Mouse (Mus musculus): ENCODE measurements around the gene Herc2. TPM values are rescaled to one million over a fixed set of nuclear protein-coding genes. Genes with fewer than 3 reads are reported as not detected.

The Herc2 gene
- polyA plus RNA-seq, 1 experiment from 2014 or later, result 21.2 TPM

GRCm38 (mm10) chr7:56044267-56044629 lies 5.7 kb upstream of the Herc2 start:
- WGBS, result 77% methylated on average over 3 of the region's 3 CpGs
- no peak overlapping the region for H3K4me2 ChIP-seq (ENCODE audit: low read length)
- no peak for ATAC-seq (ENCODE audit: insufficient number of reproducible peaks, insufficient read depth, low FRiP score, low read depth)
- H3K4me1 ChIP-seq (ENCODE audit: control insufficient read depth in 2 of 2, insufficient read depth in 2 of 2, low read length in 2 of 2), result peaks cover 0 to 1% of the 10 kb centered on the region in 2 experiments; a peak in 1 of 4 replicates
- no peaks in the 10 kb centered on the region for H3K27me3 ChIP-seq (ENCODE audit: control insufficient read depth, insufficient read depth, low read length)
- H3K27ac ChIP-seq (replicated peaks in 1 of 2; ENCODE audit: control insufficient read depth in 1 of 2, insufficient read depth in 1 of 2, low read depth in 2 of 2, low read length in 2 of 2), result no peak overlapping the region
- H3K36me3 ChIP-seq (ENCODE audit: control insufficient read depth, insufficient read depth, low read length), result no peaks in the 10 kb centered on the region
- H3K4me3 ChIP-seq (ENCODE audit: control insufficient read depth in 1 of 2, insufficient read depth in 1 of 2, low read depth in 1 of 2, low read length in 2 of 2), result no peak overlapping the region
- no peaks in the 10 kb centered on the region for H3K9me3 ChIP-seq (ENCODE audit: control insufficient read depth, low read length)
- no peak overlapping the region for H3K9ac ChIP-seq (ENCODE audit: low read length)

GRCm38 (mm10) chr7:56047178-56047577 lies 2.8 kb upstream of the Herc2 start:
- 68% methylated on average over 1 of the region's 1 CpGs for WGBS
- no peak for ATAC-seq (ENCODE audit: insufficient number of reproducible peaks, insufficient read depth, low FRiP score, low read depth)
- no peaks in the 10 kb centered on the region for H3K9me3 ChIP-seq (ENCODE audit: control insufficient read depth, low read length)
- H3K36me3 ChIP-seq (ENCODE audit: control insufficient read depth, insufficient read depth, low read length), result no peaks in the 10 kb centered on the region
- H3K4me3 ChIP-seq (ENCODE audit: control insufficient read depth in 1 of 2, insufficient read depth in 1 of 2, low read depth in 1 of 2, low read length in 2 of 2), result no peak overlapping the region
- peaks cover 0 to 11% of the 10 kb centered on the region in 2 experiments; a peak in 2 of 4 replicates for H3K4me1 ChIP-seq (ENCODE audit: control insufficient read depth in 2 of 2, insufficient read depth in 2 of 2, low read length in 2 of 2)
- no peaks in the 10 kb centered on the region for H3K27me3 ChIP-seq (ENCODE audit: control insufficient read depth, insufficient read depth, low read length)
- H3K9ac ChIP-seq (ENCODE audit: low read length), result no peak overlapping the region
- H3K4me2 ChIP-seq (ENCODE audit: low read length), result no peak overlapping the region
- H3K27ac ChIP-seq (replicated peaks in 1 of 2; ENCODE audit: control insufficient read depth in 1 of 2, insufficient read depth in 1 of 2, low read depth in 2 of 2, low read length in 2 of 2), result no peak overlapping the region

GRCm38 (mm10) chr7:56050487-56050911 lies 503 bp downstream of the Herc2 start:
- Histone ChIP-seq H3K4me3 (ENCODE audit: control insufficient read depth in 1 of 2, insufficient read depth in 1 of 2, low read depth in 1 of 2, low read length in 2 of 2) (peak overlapping the region; percentile 76 to 95), H3K9me3 (ENCODE audit: control insufficient read depth, low read length) (no peaks in the 10 kb centered on the region), H3K27me3 (ENCODE audit: control insufficient read depth, insufficient read depth, low read length) (no peaks in the 10 kb centered on the region), H3K9ac (ENCODE audit: low read length) (peak overlapping the region; percentile 85), H3K27ac (replicated peaks in 1 of 2; ENCODE audit: control insufficient read depth in 1 of 2, insufficient read depth in 1 of 2, low read depth in 2 of 2, low read length in 2 of 2) (peak overlapping the region; percentile 82 to 86), H3K4me2 (ENCODE audit: low read length) (peak overlapping the region; percentile 82), H3K4me1 (ENCODE audit: control insufficient read depth in 2 of 2, insufficient read depth in 2 of 2, low read length in 2 of 2) (peaks cover 0 to 14% of the 10 kb centered on the region in 2 experiments; a peak in 2 of 4 replicates), H3K36me3 (ENCODE audit: control insufficient read depth, insufficient read depth, low read length) (peaks cover 3% of the 10 kb centered on the region; the same call in 1 of the 2 replicates)
- ATAC-seq (ENCODE audit: insufficient number of reproducible peaks, insufficient read depth, low FRiP score, low read depth), result 0 out of 2 replicates have a peak, but pooled peaks have one; percentile 15
- 0% methylated on average over 18 of the region's 18 CpGs for WGBS

DNA sequence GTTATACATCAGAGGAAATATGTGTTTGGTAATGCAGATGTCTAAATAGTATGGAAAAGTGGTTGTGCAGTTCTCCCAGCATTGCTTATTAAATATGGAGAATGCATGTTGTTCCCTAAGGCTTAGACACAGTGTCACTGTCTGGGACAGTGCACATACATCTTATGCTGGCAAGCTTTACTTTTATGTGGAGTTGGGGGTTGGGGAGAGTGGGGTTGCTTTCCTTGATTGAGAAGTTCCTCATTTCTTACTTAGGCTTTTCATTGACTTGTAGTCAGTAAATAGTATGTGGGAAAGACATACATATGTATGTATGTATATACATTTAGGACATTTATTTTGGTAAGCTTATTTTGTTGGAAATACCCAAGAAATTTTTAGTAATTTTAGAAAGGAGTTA lies 3.0 kb downstream of the Herc2 start:
- Histone ChIP-seq H3K4me2 (ENCODE audit: low read length) (no peak overlapping the region), H3K36me3 (ENCODE audit: control insufficient read depth, insufficient read depth, low read length) (peaks cover 13% of the 10 kb centered on the region), H3K27ac (replicated peaks in 1 of 2; ENCODE audit: control insufficient read depth in 1 of 2, insufficient read depth in 1 of 2, low read depth in 2 of 2, low read length in 2 of 2) (no peak overlapping the region), H3K4me3 (ENCODE audit: control insufficient read depth in 1 of 2, insufficient read depth in 1 of 2, low read depth in 1 of 2, low read length in 2 of 2) (no peak overlapping the region), H3K4me1 (ENCODE audit: control insufficient read depth in 2 of 2, insufficient read depth in 2 of 2, low read length in 2 of 2) (peaks cover 0 to 14% of the 10 kb centered on the region in 2 experiments; a peak in 2 of 4 replicates), H3K9me3 (ENCODE audit: control insufficient read depth, low read length) (no peaks in the 10 kb centered on the region), H3K9ac (ENCODE audit: low read length) (no peak overlapping the region), H3K27me3 (ENCODE audit: control insufficient read depth, insufficient read depth, low read length) (no peaks in the 10 kb centered on the region)
- no peak for ATAC-seq (ENCODE audit: insufficient number of reproducible peaks, insufficient read depth, low FRiP score, low read depth)

DNA sequence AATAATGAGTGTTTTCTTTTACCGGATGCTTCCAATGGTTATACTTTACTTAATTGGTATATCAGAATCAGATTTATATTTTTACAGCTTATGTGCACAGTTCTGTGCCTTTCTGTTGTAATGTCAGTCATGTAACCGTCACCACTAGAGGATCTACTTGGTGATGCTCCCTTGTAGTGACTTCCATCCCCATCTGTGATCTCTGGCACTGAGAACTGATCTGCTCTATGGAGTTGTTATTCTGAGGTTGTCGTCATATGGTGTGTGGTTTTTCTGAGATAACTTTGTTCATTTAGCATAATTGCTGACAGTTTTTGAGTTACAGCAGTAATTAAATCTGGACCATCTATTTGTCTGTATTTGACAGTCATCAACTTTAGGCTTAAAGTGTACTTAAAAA lies 5.3 kb downstream of the Herc2 start:
- H3K4me1 ChIP-seq (ENCODE audit: control insufficient read depth in 2 of 2, insufficient read depth in 2 of 2, low read length in 2 of 2), result peaks cover 0 to 10% of the 10 kb centered on the region in 2 experiments; a peak in 2 of 4 replicates
- H3K27me3 ChIP-seq (ENCODE audit: control insufficient read depth, insufficient read depth, low read length), result no peaks in the 10 kb centered on the region
- H3K27ac ChIP-seq (replicated peaks in 1 of 2; ENCODE audit: control insufficient read depth in 1 of 2, insufficient read depth in 1 of 2, low read depth in 2 of 2, low read length in 2 of 2), result no peak overlapping the region
- 83% methylated on average over 3 of the region's 3 CpGs for WGBS
- H3K9ac ChIP-seq (ENCODE audit: low read length), result no peak overlapping the region
- ATAC-seq (ENCODE audit: insufficient number of reproducible peaks, insufficient read depth, low FRiP score, low read depth), result no peak
- peaks cover 15% of the 10 kb centered on the region for H3K36me3 ChIP-seq (ENCODE audit: control insufficient read depth, insufficient read depth, low read length)
- no peak overlapping the region for H3K4me3 ChIP-seq (ENCODE audit: control insufficient read depth in 1 of 2, insufficient read depth in 1 of 2, low read depth in 1 of 2, low read length in 2 of 2)
- H3K9me3 ChIP-seq (ENCODE audit: control insufficient read depth, low read length), result no peaks in the 10 kb centered on the region
- no peak overlapping the region for H3K4me2 ChIP-seq (ENCODE audit: low read length)

- WGBS, result 89% methylated on average over 1 of the region's 1 CpGs
- H3K27me3 ChIP-seq (ENCODE audit: control insufficient read depth, insufficient read depth, low read length), result no peaks in the 10 kb centered on the region
- no peak overlapping the region for H3K4me2 ChIP-seq (ENCODE audit: low read length)
- no peak for ATAC-seq (ENCODE audit: insufficient number of reproducible peaks, insufficient read depth, low FRiP score, low read depth)
- no peak overlapping the region for H3K9ac ChIP-seq (ENCODE audit: low read length)
- no peak overlapping the region for H3K27ac ChIP-seq (replicated peaks in 1 of 2; ENCODE audit: control insufficient read depth in 1 of 2, insufficient read depth in 1 of 2, low read depth in 2 of 2, low read length in 2 of 2)
- H3K9me3 ChIP-seq (ENCODE audit: control insufficient read depth, low read length), result no peaks in the 10 kb centered on the region
- H3K4me3 ChIP-seq (ENCODE audit: control insufficient read depth in 1 of 2, insufficient read depth in 1 of 2, low read depth in 1 of 2, low read length in 2 of 2), result no peak overlapping the region
- no peaks in the 10 kb centered on the region for H3K4me1 ChIP-seq (ENCODE audit: control insufficient read depth in 2 of 2, insufficient read depth in 2 of 2, low read length in 2 of 2)
- peaks cover 14% of the 10 kb centered on the region; the same call in 1 of the 2 replicates for H3K36me3 ChIP-seq (ENCODE audit: control insufficient read depth, insufficient read depth, low read length)
Measured at GRCm38 (mm10) chr7:56064876-56065275, 14.9 kb downstream of the Herc2 start.

DNA sequence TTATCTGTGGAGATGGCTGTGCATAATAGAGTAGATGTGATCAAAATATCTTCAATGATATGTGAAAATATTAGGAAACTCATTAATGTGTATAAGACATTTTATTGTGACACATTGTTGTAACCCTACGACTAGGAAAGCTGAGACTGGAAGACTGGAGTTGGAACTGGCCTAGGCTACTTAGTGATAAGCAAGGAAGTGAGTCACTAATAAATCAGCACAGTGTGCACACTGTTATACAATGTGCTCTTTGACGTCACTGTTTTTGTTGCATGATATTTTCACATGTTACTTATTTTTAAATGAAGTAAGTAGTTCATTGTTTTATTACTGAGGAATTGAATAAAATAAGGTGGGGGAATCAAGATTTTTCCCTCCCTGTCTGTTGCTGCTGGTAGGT lies 16.1 kb downstream of the Herc2 start:
- H3K27ac ChIP-seq (replicated peaks in 1 of 2; ENCODE audit: control insufficient read depth in 1 of 2, insufficient read depth in 1 of 2, low read depth in 2 of 2, low read length in 2 of 2), result 0 out of 4 replicates have a peak overlapping the region, but pooled peaks of 1 of the 2 experiments have one; percentile 10
- no peak overlapping the region for H3K4me2 ChIP-seq (ENCODE audit: low read length)
- H3K9me3 ChIP-seq (ENCODE audit: control insufficient read depth, low read length), result no peaks in the 10 kb centered on the region
- H3K4me3 ChIP-seq (ENCODE audit: control insufficient read depth in 1 of 2, insufficient read depth in 1 of 2, low read depth in 1 of 2, low read length in 2 of 2), result no peak overlapping the region
- no peak overlapping the region for H3K9ac ChIP-seq (ENCODE audit: low read length)
- no peaks in the 10 kb centered on the region for H3K4me1 ChIP-seq (ENCODE audit: control insufficient read depth in 2 of 2, insufficient read depth in 2 of 2, low read length in 2 of 2)
- no peak for ATAC-seq (ENCODE audit: insufficient number of reproducible peaks, insufficient read depth, low FRiP score, low read depth)
- H3K27me3 ChIP-seq (ENCODE audit: control insufficient read depth, insufficient read depth, low read length), result no peaks in the 10 kb centered on the region
- WGBS, result 50% methylated on average over 2 of the region's 2 CpGs
- peaks cover 14% of the 10 kb centered on the region; the same call in 1 of the 2 replicates for H3K36me3 ChIP-seq (ENCODE audit: control insufficient read depth, insufficient read depth, low read length)

DNA sequence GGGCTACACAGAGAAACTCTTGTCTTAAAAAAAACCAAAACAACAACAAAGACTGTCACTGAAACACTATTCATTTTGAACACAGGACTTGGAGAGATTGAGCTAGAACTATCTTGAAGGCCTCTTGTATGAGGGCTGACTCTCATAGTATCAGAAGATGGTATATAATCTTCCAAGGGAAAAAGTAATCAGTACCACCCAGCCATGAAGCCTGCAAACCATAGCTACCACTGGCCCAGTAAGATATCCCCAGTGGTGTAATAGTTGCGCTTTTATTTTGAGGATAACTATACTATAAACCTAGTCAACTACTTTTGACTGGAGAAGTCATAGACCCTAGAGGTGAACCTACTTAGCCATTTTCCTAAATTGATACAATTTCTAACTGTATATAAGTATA lies 16.6 kb downstream of the Herc2 start:
- Histone ChIP-seq H3K36me3 (ENCODE audit: control insufficient read depth, insufficient read depth, low read length) (peaks cover 12% of the 10 kb centered on the region; the same call in 1 of the 2 replicates), H3K27ac (replicated peaks in 1 of 2; ENCODE audit: control insufficient read depth in 1 of 2, insufficient read depth in 1 of 2, low read depth in 2 of 2, low read length in 2 of 2) (0 out of 4 replicates have a peak overlapping the region, but pooled peaks of 1 of the 2 experiments have one; percentile 10), H3K9me3 (ENCODE audit: control insufficient read depth, low read length) (no peaks in the 10 kb centered on the region), H3K4me3 (ENCODE audit: control insufficient read depth in 1 of 2, insufficient read depth in 1 of 2, low read depth in 1 of 2, low read length in 2 of 2) (no peak overlapping the region), H3K4me1 (ENCODE audit: control insufficient read depth in 2 of 2, insufficient read depth in 2 of 2, low read length in 2 of 2) (no peaks in the 10 kb centered on the region), H3K4me2 (ENCODE audit: low read length) (no peak overlapping the region), H3K27me3 (ENCODE audit: control insufficient read depth, insufficient read depth, low read length) (no peaks in the 10 kb centered on the region), H3K9ac (ENCODE audit: low read length) (no peak overlapping the region)
- no peak for ATAC-seq (ENCODE audit: insufficient number of reproducible peaks, insufficient read depth, low FRiP score, low read depth)
- 100% methylated on average over 1 of the region's 1 CpGs for WGBS

Data from heart, embryonic 14.5 days (tissue).